Mouse (Mus musculus) heart, adult 11 months (tissue): ENCODE measurements around the gene Kras.

Experiments used
- DNase-seq: peaks from one replicate; pipeline ENCODE4 v3.0.0; 2022

Kras gene

GRCm38 (mm10) chr6:145250185-145250791, at the start of gene Kras:
TSS of gene Kras (minus strand) at chr6:145250239.
- peak; percentile 99 for DNase-seq

GRCm38 (mm10) chr6:145297626-145298025, 47.6 kb upstream of the Kras start:
- no peak for DNase-seq

GRCm38 (mm10) chr6:145296979-145297378, 46.9 kb upstream of the Kras start:
- DNase-seq: peak; percentile 93

- peak; percentile 78 for DNase-seq
These were observed 45.1 kb upstream of the Kras start for GRCm38 (mm10) chr6:145295171-145295570.

- no peak for DNase-seq
These were observed 43.1 kb upstream of the Kras start for GRCm38 (mm10) chr6:145293156-145293555.

GRCm38 (mm10) chr6:145291383-145292289, 41.6 kb upstream of the Kras start:
- peak; percentile 92 for DNase-seq

GRCm38 (mm10) chr6:145285656-145286055, 35.6 kb upstream of the Kras start:
- DNase-seq: peak; percentile 39

- DNase-seq: peak; percentile 31
These were observed 34.2 kb upstream of the Kras start for GRCm38 (mm10) chr6:145284286-145284685.

- DNase-seq: no peak
These were observed 27.2 kb upstream of the Kras start for GRCm38 (mm10) chr6:145277138-145277763.

GRCm38 (mm10) chr6:145276265-145276780, 26.3 kb upstream of the Kras start:
- DNase-seq: peak; percentile 98

GRCm38 (mm10) chr6:145275586-145276219, 25.7 kb upstream of the Kras start:
- peak; percentile 37 for DNase-seq

GRCm38 (mm10) chr6:145273971-145274620, 24.1 kb upstream of the Kras start:
- peak; percentile 90 for DNase-seq

- DNase-seq: peak; percentile 75
These were observed 22.3 kb upstream of the Kras start for GRCm38 (mm10) chr6:145272142-145272937.

GRCm38 (mm10) chr6:145269313-145269845, 19.3 kb upstream of the Kras start:
- DNase-seq: peak; percentile 63

- peak; percentile 30 for DNase-seq
These were observed 17.7 kb upstream of the Kras start for GRCm38 (mm10) chr6:145267692-145268091.

- no peak for DNase-seq
These were observed 12.3 kb upstream of the Kras start for GRCm38 (mm10) chr6:145262314-145262713.

GRCm38 (mm10) chr6:145256701-145257073, 6.6 kb upstream of the Kras start:
- DNase-seq: peak; percentile 91

GRCm38 (mm10) chr6:145255952-145256700, 6.1 kb upstream of the Kras start:
- DNase-seq: peak; percentile 97

- DNase-seq: no peak
These were observed 781 bp upstream of the Kras start for GRCm38 (mm10) chr6:145250820-145251219.
